Mouse (Mus musculus) cortical plate, adult 2 months (tissue): ENCODE measurements at regions not wholly inside any gene's neighbourhood (a gene's known extent, or its start where the extent isn't known, plus 50 kb on each side); places are given as distances from the start of the nearest gene placed in this dataset.

Experiments used
- CTCF ChIP-seq: fragments of 200-500 bp; IDR thresholded peaks from 2 replicates; pipeline ENCODE4 v1.5.1; 2011; ENCODE audit warnings: mild to moderate bottlenecking, control low read depth, low read length; ENCODE audit not compliant: insufficient read depth; ENCODE audit errors: extremely low read depth
- POLR2A ChIP-seq: fragments of 200-500 bp; IDR thresholded peaks from 2 replicates; pipeline ENCODE4 v1.6.1; 2011; ENCODE audit warnings: mild to moderate bottlenecking, low read length, control low read depth; ENCODE audit not compliant: insufficient read depth; ENCODE audit errors: extremely low read depth

GRCm38 (mm10) chr17:15310465-15310864 is 66.2 kb downstream of the Dll1 start:
- TF ChIP-seq CTCF (no peak), POLR2A (no peak)
